Mouse (Mus musculus): ENCODE data around the gene Cox15. TPM values are rescaled to one million over a fixed set of nuclear protein-coding genes. Genes with fewer than 3 reads are reported as not detected.

The Cox15 gene
- polyA plus RNA-seq (2017; shearing (Covaris generic)) = 38.1 TPM

DNA sequence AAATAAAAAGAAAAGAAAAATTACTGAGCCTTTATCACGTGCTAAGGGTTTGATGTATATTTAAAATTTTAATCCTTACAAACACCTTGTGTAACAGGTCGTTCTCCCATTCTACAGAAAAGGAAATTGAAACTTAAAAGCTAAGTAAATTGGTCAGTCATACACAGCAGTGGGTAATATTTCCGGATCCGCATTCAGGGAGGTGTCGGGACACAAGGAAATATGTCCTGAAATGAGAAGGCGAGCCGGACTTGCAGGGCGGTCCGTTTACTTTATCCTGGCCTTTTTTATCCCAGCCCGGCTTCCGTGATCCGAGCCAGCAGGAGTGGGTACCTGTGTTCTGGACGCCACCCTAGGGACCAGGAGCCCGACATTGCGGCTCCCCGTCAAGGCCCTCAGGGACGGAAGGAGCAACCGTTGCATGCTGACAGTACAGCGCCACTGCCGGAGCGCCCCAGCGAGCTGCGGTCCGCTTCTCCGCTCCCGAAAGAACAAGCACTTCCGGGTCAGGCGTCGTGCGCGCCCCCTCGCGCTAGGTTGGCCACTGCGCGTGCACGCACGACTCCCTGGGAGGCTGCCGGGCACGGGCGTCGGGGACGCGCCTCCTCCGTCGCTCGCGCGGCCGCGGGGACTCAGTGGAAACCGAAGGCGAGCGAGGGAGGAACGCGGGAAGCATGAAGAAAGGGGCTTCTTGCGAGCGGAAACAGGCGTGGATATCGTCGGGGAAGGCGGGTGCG is at the start of gene Cox15, which contains the start of gene Cutc:
Gene Cox15 (minus strand): TSS at position 512 of the 737 bp plus-strand sequence.
Gene Cutc (plus strand): TSS at position 508 of the 737 bp plus-strand sequence.

DNA sequence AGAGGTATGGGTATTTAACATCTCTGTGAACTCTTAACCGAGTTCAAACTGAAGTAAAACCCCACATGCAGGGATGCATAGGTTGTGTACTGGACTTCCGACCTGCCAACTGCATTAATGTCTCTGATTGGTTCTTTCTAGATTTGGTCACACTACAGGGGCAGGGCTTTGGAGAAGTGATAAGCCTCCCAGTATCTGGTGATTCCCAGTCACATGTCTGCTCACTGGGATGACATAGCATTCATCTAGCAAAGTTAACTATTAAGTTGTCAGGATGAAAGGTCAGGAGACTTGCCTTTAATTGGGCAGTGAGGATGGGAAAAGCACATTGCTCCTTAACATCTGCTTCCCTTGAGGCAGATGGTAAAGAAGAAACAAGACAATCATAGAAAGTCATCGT is 29.2 kb upstream of the Cox15 start, which contains the start of gene Abcc2:
Gene Abcc2 (plus strand): TSS at position 213 of the 400 bp plus-strand sequence.

DNA sequence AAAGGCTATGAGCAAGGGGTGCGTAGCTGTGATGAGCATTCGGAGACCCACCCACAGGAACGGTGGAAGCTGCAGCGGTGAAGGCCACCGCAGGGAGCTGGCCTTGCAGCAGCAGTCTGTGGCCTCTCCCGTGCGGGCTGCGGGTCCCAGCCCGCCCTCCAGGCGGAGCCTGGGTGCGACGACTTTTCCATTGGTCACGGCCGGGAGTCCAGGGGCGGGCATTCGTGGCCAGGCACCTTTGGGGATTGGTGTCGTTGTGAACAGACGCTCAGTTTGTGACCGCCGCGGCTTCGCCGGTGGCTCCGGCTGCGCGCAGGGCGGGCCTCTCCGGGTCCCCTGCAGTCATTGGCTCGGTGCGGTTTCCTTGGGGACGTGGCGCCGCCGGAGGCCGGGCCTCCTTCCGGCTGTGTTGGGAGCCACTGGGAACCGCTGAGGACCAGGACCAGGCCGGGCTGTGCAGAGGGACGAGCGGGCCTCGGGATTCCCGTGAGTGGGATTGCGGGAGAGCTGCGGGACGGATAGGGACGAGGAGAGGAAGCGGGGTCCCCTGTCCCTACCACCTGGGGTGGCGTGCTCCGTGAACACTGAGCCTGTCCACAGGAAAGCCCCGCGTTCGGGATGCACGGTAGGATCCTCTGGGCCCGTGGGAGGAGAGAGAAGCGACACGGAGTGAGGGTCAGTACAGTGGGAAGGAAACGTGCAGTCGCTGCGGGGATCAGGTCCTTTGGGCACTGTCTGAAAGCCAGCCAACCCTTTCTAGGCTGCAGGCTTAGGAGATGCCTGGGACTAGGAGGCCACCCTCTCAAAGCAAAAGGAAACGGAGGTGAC is 63.2 kb downstream of the Cox15 start, which contains the start of gene Entpd7:
Gene Entpd7 (plus strand): TSS at position 254 of the 828 bp plus-strand sequence.

Other genes with a start within 250 kb of the Cox15 start
- gene Got1, start 228.4 kb downstream of the Cox15 start, polyA plus RNA-seq (2017; shearing (Covaris generic)) = 55.5 TPM
- gene Nkx2-3, start 140.7 kb downstream of the Cox15 start, polyA plus RNA-seq (2017; shearing (Covaris generic)) = not detected
- 5.1 TPM for gene Slc25a28, start 78.1 kb downstream of the Cox15 start, polyA plus RNA-seq (2017; shearing (Covaris generic))
- gene Entpd7, start 63.3 kb downstream of the Cox15 start, polyA plus RNA-seq (2017; shearing (Covaris generic)) = 5.1 TPM
- 13.1 TPM for gene Cutc, start within 50 bp of the Cox15 start, polyA plus RNA-seq (2017; shearing (Covaris generic))
- not detected for gene Abcc2, start 29.2 kb upstream of the Cox15 start, polyA plus RNA-seq (2017; shearing (Covaris generic))
- gene Dnmbp, start 187.2 kb upstream of the Cox15 start, polyA plus RNA-seq (2017; shearing (Covaris generic)) = 7.9 TPM
- gene Cpn1, start 233.6 kb upstream of the Cox15 start, polyA plus RNA-seq (2017; shearing (Covaris generic)) = not detected

All from activated CD4-positive, CD25-positive, alpha-beta regulatory T cell, adult 9 weeks (primary cell).